Mouse (Mus musculus) limb, embryonic 14.5 days (tissue): ENCODE measurements at regions not wholly inside any gene's neighbourhood (a gene's known extent, or its start where the extent isn't known, plus 50 kb on each side); places are given as distances from the start of the nearest gene placed in this dataset.

Experiments
- ATAC-seq: fragments of 200-750 bp; cut with Nextera tagmentation; 2 replicates; pipeline ENCODE4 v1.8.0; 2017; ENCODE audit warnings: low read depth, moderate number of reproducible peaks, moderate TSS enrichment; ENCODE audit not compliant: low FRiP score
- DNase-seq: peaks from one replicate; pipeline ENCODE4 v3.0.0-alpha.2; 2015; ENCODE audit warnings: low spot score
- H3K27ac ChIP-seq: fragments of 300-500 bp; sonication (generic); replicated peaks from 2 replicates; pipeline ENCODE4 v1.5.1; 2014; ENCODE audit warnings: low read depth, mild to moderate bottlenecking, low read length, moderate library complexity, mixed read lengths
- H3K27me3 ChIP-seq: fragments of 300-500 bp; sonication (generic); 2 replicates; pipeline ENCODE4 v1.6.1; 2014; ENCODE audit warnings: low read length, mixed read lengths; ENCODE audit not compliant: control insufficient read depth, insufficient read depth
- H3K36me3 ChIP-seq: fragments of 300-500 bp; sonication (generic); 2 replicates; pipeline ENCODE4 v1.6.1; 2014; ENCODE audit warnings: mild to moderate bottlenecking, low read length, moderate library complexity, mixed read lengths; ENCODE audit not compliant: control insufficient read depth, insufficient read depth
- H3K4me1 ChIP-seq: fragments of 300-500 bp; sonication (generic); 2 replicates; pipeline ENCODE4 v1.6.1; 2014; ENCODE audit warnings: antibody characterized with exemption, low read length, mixed read lengths; ENCODE audit not compliant: control insufficient read depth, insufficient read depth
- H3K4me2 ChIP-seq: fragments of 300-500 bp; sonication (generic); replicated peaks from 2 replicates; pipeline ENCODE4 v1.6.1; 2014; ENCODE audit warnings: low read depth, mild to moderate bottlenecking, low read length, moderate library complexity; ENCODE audit not compliant: severe bottlenecking
- H3K4me3 ChIP-seq: fragments of 300-500 bp; sonication (generic); replicated peaks from 2 replicates; pipeline ENCODE4 v1.5.1; 2014; ENCODE audit warnings: low read length
- H3K9ac ChIP-seq: fragments of 300-500 bp; sonication (generic); 2 replicates; pipeline ENCODE4 v1.6.1; 2014; ENCODE audit warnings: mild to moderate bottlenecking, low read depth, low read length, moderate library complexity; ENCODE audit not compliant: severe bottlenecking
- H3K9me3 ChIP-seq: fragments of 300-500 bp; sonication (generic); 2 replicates; pipeline ENCODE4 v1.6.1; 2016; ENCODE audit warnings: low read length; ENCODE audit not compliant: control insufficient read depth
- POLR2A ChIP-seq: fragments of 200-500 bp; IDR thresholded peaks from 2 replicates; pipeline ENCODE4 v1.8.0; 2012; ENCODE audit warnings: inconsistent platforms, mild to moderate bottlenecking, moderate library complexity, borderline replicate concordance; ENCODE audit not compliant: insufficient read depth, insufficient read length; ENCODE audit errors: extremely low read depth
- WGBS: fragments of 180-500 bp; shearing (Covaris S2); extraction: QIAGEN DNeasy Blood & Tissue Kit; methylation state at CpG from one replicate; pipeline ENCODE4 v1.1.7; 2014; 5-methylcytosine and 5-hydroxymethylcytosine counted together

DNA sequence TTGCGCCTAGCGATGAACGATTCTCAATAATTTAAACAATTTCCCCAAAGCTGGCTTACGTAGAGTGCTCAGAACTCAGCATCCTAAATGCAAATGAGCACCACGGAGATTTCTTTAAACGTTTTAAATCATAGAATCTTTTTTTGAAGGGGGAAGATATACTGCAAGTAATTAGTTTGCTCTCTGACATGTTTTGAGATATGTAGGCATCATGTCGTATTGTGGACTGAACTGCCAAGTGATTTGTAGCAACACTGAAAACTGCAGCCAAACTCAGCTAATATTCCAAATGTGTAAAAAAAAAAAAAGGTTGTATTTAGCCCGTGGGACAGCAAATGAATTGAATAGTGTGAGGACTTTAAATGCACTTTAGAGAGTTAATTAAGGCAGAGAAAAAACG, 1097.9 kb downstream of the Synb start:
- ATAC-seq (no peak), DNase-seq (no peak)
- Histone ChIP-seq H3K9me3 (no peaks in the 10 kb centered on the region), H3K36me3 (no peaks in the 10 kb centered on the region), H3K27ac (no peak overlapping the region), H3K27me3 (no peaks in the 10 kb centered on the region), H3K4me2 (no peak overlapping the region), H3K4me3 (no peak overlapping the region), H3K4me1 (no peaks in the 10 kb centered on the region), H3K9ac (no peak overlapping the region)
- TF ChIP-seq POLR2A: no peak
- whole genome bisulfite sequencing: 69% methylated on average over 9 of the region's 9 CpGs

DNA sequence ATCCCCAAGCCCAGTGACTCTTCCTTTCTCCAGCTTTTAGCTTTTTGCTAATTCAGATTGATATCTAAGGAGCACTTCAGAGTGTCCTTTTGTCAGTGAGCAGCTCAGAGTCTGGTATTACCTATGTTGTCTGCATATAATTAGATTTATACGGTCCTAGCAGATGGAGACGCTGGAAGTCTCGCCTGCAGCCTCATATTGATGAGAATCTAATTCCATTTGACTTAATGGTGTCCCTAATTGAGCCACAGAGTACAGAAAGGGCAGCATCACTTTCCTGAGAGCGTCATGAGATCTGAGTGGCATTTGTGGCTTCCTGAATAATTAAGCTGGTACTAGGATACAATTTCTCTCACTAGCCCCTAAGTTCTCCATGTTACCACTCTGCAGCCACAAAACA, 1104.2 kb downstream of the Synb start:
- TF ChIP-seq POLR2A: no peak
- WGBS: 48% methylated on average over 4 of the region's 4 CpGs
- Histone ChIP-seq H3K9me3 (no peaks in the 10 kb centered on the region), H3K27ac (no peak overlapping the region), H3K36me3 (no peaks in the 10 kb centered on the region), H3K27me3 (no peaks in the 10 kb centered on the region), H3K4me3 (no peak overlapping the region), H3K4me2 (no peak overlapping the region), H3K9ac (no peak overlapping the region), H3K4me1 (no peaks in the 10 kb centered on the region)
- DNase-seq: no peak
- no peak for ATAC-seq

GRCm38 (mm10) chr14:68188325-68188724, 1105.8 kb downstream of the Synb start:
- TF ChIP-seq POLR2A: no peak
- Histone ChIP-seq H3K4me2 (no peak overlapping the region), H3K4me3 (no peak overlapping the region), H3K27me3 (no peaks in the 10 kb centered on the region), H3K9me3 (no peaks in the 10 kb centered on the region), H3K36me3 (no peaks in the 10 kb centered on the region), H3K27ac (no peak overlapping the region), H3K9ac (no peak overlapping the region), H3K4me1 (no peaks in the 10 kb centered on the region)
- WGBS: 60% methylated on average over 5 of the region's 5 CpGs
- peak; percentile 52 for DNase-seq
- ATAC-seq: no peak

- Histone ChIP-seq H3K27ac (no peak overlapping the region), H3K9ac (no peak overlapping the region), H3K36me3 (no peaks in the 10 kb centered on the region), H3K9me3 (no peaks in the 10 kb centered on the region), H3K4me1 (no peaks in the 10 kb centered on the region), H3K4me3 (no peak overlapping the region), H3K4me2 (no peak overlapping the region), H3K27me3 (no peaks in the 10 kb centered on the region)
- 49% methylated on average over 9 of the region's 9 CpGs for WGBS
- TF ChIP-seq POLR2A: no peak
- no peak for DNase-seq
- ATAC-seq: no peak
These were observed 1111.5 kb downstream of the Synb start for GRCm38 (mm10) chr14:68182606-68183005.

GRCm38 (mm10) chr14:68181168-68181567, 1112.9 kb downstream of the Synb start:
- Histone ChIP-seq H3K4me3 (no peak overlapping the region), H3K27me3 (no peaks in the 10 kb centered on the region), H3K4me2 (no peak overlapping the region), H3K4me1 (no peaks in the 10 kb centered on the region), H3K9me3 (no peaks in the 10 kb centered on the region), H3K27ac (no peak overlapping the region), H3K9ac (no peak overlapping the region), H3K36me3 (no peaks in the 10 kb centered on the region)
- 71% methylated on average over 6 of the region's 6 CpGs for WGBS
- no peak for TF ChIP-seq POLR2A
- no peak for DNase-seq
- no peak for ATAC-seq
